Mouse (Mus musculus) intestine, embryonic 16.5 days (tissue): Measurements from ENCODE around the gene Elk3. TPM values are rescaled to one million over a fixed set of nuclear protein-coding genes. Genes with fewer than 3 reads are reported as not detected.

Source experiments
- ATAC-seq: fragments of 200-750 bp; cut with Nextera tagmentation; 2 replicates; pipeline ENCODE4 v1.8.0; 2017; ENCODE audit warnings: moderate TSS enrichment, moderate library complexity
- H3K27ac ChIP-seq: fragments of 300-500 bp; sonication (generic); 2 replicates; pipeline ENCODE4 v1.5.1; 2014; ENCODE audit warnings: mild to moderate bottlenecking, low read length
- H3K27me3 ChIP-seq: fragments of 300-500 bp; sonication (generic); replicated peaks from 2 replicates; pipeline ENCODE4 v1.6.1; 2014; ENCODE audit warnings: low read length, control low read depth, mixed read lengths; ENCODE audit not compliant: control insufficient read depth, insufficient read depth
- H3K36me3 ChIP-seq: fragments of 300-500 bp; sonication (generic); 2 replicates; pipeline ENCODE4 v1.6.1; 2014; ENCODE audit warnings: low read length, control low read depth; ENCODE audit not compliant: control insufficient read depth, insufficient read depth
- H3K4me1 ChIP-seq: fragments of 300-500 bp; sonication (generic); 2 replicates; pipeline ENCODE4 v1.6.1; 2014; ENCODE audit warnings: low read length, control low read depth, mixed read lengths; ENCODE audit not compliant: control insufficient read depth, insufficient read depth
- H3K4me2 ChIP-seq: fragments of 300-500 bp; sonication (generic); 2 replicates; pipeline ENCODE4 v1.6.1; 2014; ENCODE audit warnings: low read depth, low read length, control low read depth
- H3K4me3 ChIP-seq: fragments of 300-500 bp; sonication (generic); 2 replicates; pipeline ENCODE4 v1.5.1; 2014; ENCODE audit warnings: mild to moderate bottlenecking, low read length
- H3K9ac ChIP-seq: fragments of 300-500 bp; sonication (generic); 2 replicates; pipeline ENCODE4 v1.6.1; 2014; ENCODE audit warnings: low read depth, low read length
- H3K9me3 ChIP-seq: fragments of 300-500 bp; sonication (generic); 2 replicates; pipeline ENCODE4 v1.6.1; 2016; ENCODE audit warnings: low read length, control low read depth; ENCODE audit not compliant: control insufficient read depth
- WGBS: fragments of 180-500 bp; shearing (Covaris S2); extraction: QIAGEN DNeasy Blood & Tissue Kit; methylation state at CpG from one replicate; pipeline ENCODE4 v1.1.7; 2014; 5-methylcytosine and 5-hydroxymethylcytosine counted together
- polyA plus RNA-seq: library from polyadenylated mRNA; unstranded; fragments of >200 nt; fragmentation: Nextera tagmentation; extraction: Ambion mirVana; gene quantifications from 2 replicates; pipeline ENCODE4 v1.2.1, GENCODE M21; 2015

The Elk3 gene
- polyA plus RNA-seq, 1 experiment from 2014 or later: 14.6 TPM

- Histone ChIP-seq H3K9ac (no peak overlapping the region), H3K4me3 (no peak overlapping the region), H3K36me3 (peaks cover 7% of the 10 kb centered on the region; the same call in 1 of the 2 replicates), H3K27ac (no peak overlapping the region), H3K27me3 (no peaks in the 10 kb centered on the region), H3K9me3 (no peaks in the 10 kb centered on the region), H3K4me2 (no peak overlapping the region), H3K4me1 (no peaks in the 10 kb centered on the region)
- no peak for ATAC-seq
- WGBS: 81% methylated on average over 11 of the region's 11 CpGs
These were observed 82.4 kb downstream of the Elk3 start for GRCm38 (mm10) chr10:93228401-93229007.

- Histone ChIP-seq H3K27me3 (no peaks in the 10 kb centered on the region), H3K9ac (no peak overlapping the region), H3K4me2 (no peak overlapping the region), H3K4me1 (no peaks in the 10 kb centered on the region), H3K36me3 (peaks cover 6% of the 10 kb centered on the region; the same call in 1 of the 2 replicates), H3K27ac (no peak overlapping the region), H3K9me3 (no peaks in the 10 kb centered on the region), H3K4me3 (no peak overlapping the region)
- 71% methylated on average over 8 of the region's 8 CpGs for WGBS
- ATAC-seq: no peak
These were observed 83.0 kb downstream of the Elk3 start for GRCm38 (mm10) chr10:93227921-93228320.

- Histone ChIP-seq H3K9ac (no peak overlapping the region), H3K9me3 (no peaks in the 10 kb centered on the region), H3K4me1 (no peaks in the 10 kb centered on the region), H3K36me3 (peaks cover 3% of the 10 kb centered on the region; the same call in 1 of the 2 replicates), H3K27ac (no peak overlapping the region), H3K27me3 (no peaks in the 10 kb centered on the region), H3K4me3 (no peak overlapping the region), H3K4me2 (no peak overlapping the region)
- no peak for ATAC-seq
- WGBS: 84% methylated on average over 6 of the region's 6 CpGs
These were observed 85.2 kb downstream of the Elk3 start for GRCm38 (mm10) chr10:93225751-93226150.

GRCm38 (mm10) chr10:93215051-93215763 lies 95.7 kb downstream of the Elk3 start:
- Histone ChIP-seq H3K36me3 (peaks cover 3% of the 10 kb centered on the region; the same call in 1 of the 2 replicates), H3K9ac (no peak overlapping the region), H3K4me2 (no peak overlapping the region), H3K4me3 (no peak overlapping the region), H3K27ac (no peak overlapping the region), H3K4me1 (no peaks in the 10 kb centered on the region; the same call in 1 of the 2 replicates), H3K27me3 (no peaks in the 10 kb centered on the region), H3K9me3 (peaks cover 2% of the 10 kb centered on the region; the same call in 1 of the 2 replicates)
- 91% methylated on average over 8 of the region's 8 CpGs for WGBS
- ATAC-seq: no peak

GRCm38 (mm10) chr10:93214251-93214650 lies 96.7 kb downstream of the Elk3 start:
- Histone ChIP-seq H3K36me3 (peaks cover 3% of the 10 kb centered on the region; the same call in 1 of the 2 replicates), H3K9me3 (peaks cover 2% of the 10 kb centered on the region; the same call in 1 of the 2 replicates), H3K27me3 (no peaks in the 10 kb centered on the region), H3K4me2 (no peak overlapping the region), H3K4me3 (no peak overlapping the region), H3K4me1 (no peaks in the 10 kb centered on the region; the same call in 1 of the 2 replicates), H3K9ac (no peak overlapping the region), H3K27ac (no peak overlapping the region)
- ATAC-seq: no peak
- WGBS: 61% methylated on average over 4 of the region's 4 CpGs

- H3K9ac ChIP-seq: no peak overlapping the region
- H3K4me1 ChIP-seq: no peaks in the 10 kb centered on the region; the same call in 1 of the 2 replicates
- ATAC-seq: no peak
- WGBS: 78% methylated on average over 7 of the region's 7 CpGs
- H3K27ac ChIP-seq: no peak overlapping the region
- peaks cover 3% of the 10 kb centered on the region; the same call in 1 of the 2 replicates for H3K36me3 ChIP-seq
- peaks cover 2% of the 10 kb centered on the region; the same call in 1 of the 2 replicates for H3K9me3 ChIP-seq
- no peak overlapping the region for H3K4me3 ChIP-seq
- no peaks in the 10 kb centered on the region for H3K27me3 ChIP-seq
- no peak overlapping the region for H3K4me2 ChIP-seq
These were observed 97.6 kb downstream of the Elk3 start for GRCm38 (mm10) chr10:93213339-93213738.

GRCm38 (mm10) chr10:93212699-93213098 lies 98.2 kb downstream of the Elk3 start:
- H3K4me2 ChIP-seq: no peak overlapping the region
- WGBS: 73% methylated on average over 2 of the region's 2 CpGs
- H3K9ac ChIP-seq: no peak overlapping the region
- H3K9me3 ChIP-seq: peaks cover 2% of the 10 kb centered on the region; the same call in 1 of the 2 replicates
- H3K27me3 ChIP-seq: no peaks in the 10 kb centered on the region
- H3K4me3 ChIP-seq: no peak overlapping the region
- no peaks in the 10 kb centered on the region; the same call in 1 of the 2 replicates for H3K4me1 ChIP-seq
- no peak overlapping the region for H3K27ac ChIP-seq
- no peak for ATAC-seq
- peaks cover 3% of the 10 kb centered on the region; the same call in 1 of the 2 replicates for H3K36me3 ChIP-seq

- H3K4me3 ChIP-seq: no peak overlapping the region
- no peak overlapping the region for H3K9ac ChIP-seq
- H3K27ac ChIP-seq: no peak overlapping the region
- H3K27me3 ChIP-seq: no peaks in the 10 kb centered on the region
- H3K4me1 ChIP-seq: no peaks in the 10 kb centered on the region
- no peak overlapping the region for H3K4me2 ChIP-seq
- H3K36me3 ChIP-seq: no peaks in the 10 kb centered on the region
- no peaks in the 10 kb centered on the region for H3K9me3 ChIP-seq
- ATAC-seq: no peak
- 75% methylated on average over 5 of the region's 5 CpGs for WGBS
These were observed 103.8 kb downstream of the Elk3 start for GRCm38 (mm10) chr10:93207176-93207575.

GRCm38 (mm10) chr10:93205287-93205956 lies 105.5 kb downstream of the Elk3 start:
- Histone ChIP-seq H3K36me3 (no peaks in the 10 kb centered on the region), H3K9ac (no peak overlapping the region), H3K27me3 (no peaks in the 10 kb centered on the region), H3K4me1 (no peaks in the 10 kb centered on the region), H3K4me3 (no peak overlapping the region), H3K9me3 (no peaks in the 10 kb centered on the region), H3K27ac (no peak overlapping the region), H3K4me2 (no peak overlapping the region)
- 81% methylated on average over 4 of the region's 4 CpGs for WGBS
- no peak for ATAC-seq
